Mouse (Mus musculus) cerebellum, adult 2 months (tissue): ENCODE results near the gene Usf3.

ENCODE experiments used
- CTCF ChIP-seq: fragments of 200-500 bp; IDR thresholded peaks from 2 replicates; pipeline ENCODE4 v1.5.1; 2011; ENCODE audit warnings: low read depth, mild to moderate bottlenecking, control low read depth, low read length, moderate library complexity, borderline replicate concordance; ENCODE audit not compliant: insufficient read depth
- POLR2A ChIP-seq: fragments of 200-500 bp; IDR thresholded peaks from 2 replicates; pipeline ENCODE4 v1.6.1; 2011; ENCODE audit warnings: low read length, control low read depth, borderline replicate concordance; ENCODE audit not compliant: insufficient read depth

- TF ChIP-seq CTCF (no peak), POLR2A (no peak)
Measured at GRCm38 (mm10) chr16:44176511-44176910, 3.5 kb downstream of the Usf3 start.
